Mouse (Mus musculus) embryonic facial prominence, embryonic 13.5 days (tissue): ENCODE results near the gene Kirrel. TPM values are rescaled to one million over a fixed set of nuclear protein-coding genes. Genes with fewer than 3 reads are reported as not detected.

Experiments used
- ATAC-seq: fragments of 200-750 bp; cut with Nextera tagmentation; 2 replicates; pipeline ENCODE4 v1.8.0; 2017; ENCODE audit warnings: low read depth; ENCODE audit not compliant: insufficient number of reproducible peaks, insufficient read depth, low FRiP score, low TSS enrichment
- H3K27ac ChIP-seq: fragments of 300-500 bp; sonication (generic); 2 replicates; pipeline ENCODE4 v1.5.1; 2015; ENCODE audit warnings: moderate library complexity, mild to moderate bottlenecking, inconsistent platforms
- H3K27me3 ChIP-seq: fragments of 300-500 bp; sonication (generic); 2 replicates; pipeline ENCODE4 v1.6.1; 2015; ENCODE audit warnings: mild to moderate bottlenecking, inconsistent platforms
- H3K36me3 ChIP-seq: fragments of 300-500 bp; sonication (generic); 2 replicates; pipeline ENCODE4 v1.6.1; 2015; ENCODE audit warnings: mild to moderate bottlenecking, inconsistent platforms
- H3K4me1 ChIP-seq: fragments of 300-500 bp; sonication (generic); 2 replicates; pipeline ENCODE4 v1.6.1; 2015; ENCODE audit warnings: inconsistent platforms
- H3K4me2 ChIP-seq: fragments of 300-500 bp; sonication (generic); 2 replicates; pipeline ENCODE4 v1.6.1; 2015; ENCODE audit warnings: moderate library complexity, mild to moderate bottlenecking, inconsistent platforms
- H3K4me3 ChIP-seq: fragments of 300-500 bp; sonication (generic); 2 replicates; pipeline ENCODE4 v1.5.1; 2015; ENCODE audit warnings: mild to moderate bottlenecking, inconsistent platforms
- H3K9ac ChIP-seq: fragments of 300-500 bp; sonication (generic); 2 replicates; pipeline ENCODE4 v1.6.1; 2015; ENCODE audit warnings: mild to moderate bottlenecking, inconsistent platforms
- H3K9me3 ChIP-seq: fragments of 300-500 bp; sonication (generic); 2 replicates; pipeline ENCODE4 v1.6.1; 2016; ENCODE audit warnings: inconsistent platforms
- WGBS: fragments of 180-500 bp; shearing (Covaris S2); methylation state at CpG from one replicate; pipeline ENCODE4 v1.1.7; 2015; ENCODE audit warnings: mixed read lengths; 5-methylcytosine and 5-hydroxymethylcytosine counted together
- polyA plus RNA-seq: library from polyadenylated mRNA; unstranded; fragments of >200 nt; fragmentation: Nextera tagmentation; extraction: Ambion mirVana; gene quantifications from 2 replicates; pipeline ENCODE4 v1.2.1, GENCODE M21; 2015

Kirrel gene
- 20.4 and 21.9 TPM in 2 replicates for polyA plus RNA-seq

DNA sequence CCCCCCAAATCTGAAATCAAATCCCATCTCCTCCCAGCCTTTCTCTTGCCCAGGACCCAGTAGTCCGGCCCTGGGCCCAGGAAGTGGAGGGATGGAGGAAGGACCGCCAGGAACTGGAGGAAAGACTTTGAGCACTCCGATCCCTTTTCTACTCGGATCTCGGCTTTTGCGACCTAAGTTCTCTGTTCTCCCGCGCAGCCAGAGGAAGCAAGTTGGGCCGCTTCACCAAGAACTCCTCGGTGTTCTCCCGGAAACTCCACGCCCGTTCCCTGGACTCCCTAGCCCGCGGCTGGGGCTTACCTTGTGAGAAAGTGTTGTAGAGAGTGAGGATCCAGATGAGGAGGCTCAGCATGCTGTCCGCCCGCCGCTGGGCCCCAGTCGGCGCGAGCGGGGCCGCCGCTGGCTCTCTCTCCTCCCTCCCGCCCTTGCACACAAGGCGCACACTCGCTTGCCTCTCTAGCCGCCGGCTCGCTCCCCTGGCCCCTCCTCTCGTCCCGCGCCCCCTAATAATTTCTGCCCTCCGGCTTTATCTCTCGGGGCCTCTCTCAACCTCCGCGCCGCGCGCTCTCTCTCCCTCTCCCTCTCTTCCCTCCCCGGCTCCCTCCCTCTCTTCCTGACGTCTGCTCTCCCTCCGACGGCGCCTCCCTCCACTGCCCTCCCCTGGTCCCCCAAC lies at the start of gene Kirrel:
Gene Kirrel, minus strand, starts transcription at position 652 of the 673 bp plus-strand sequence.
- peak within 1 kb of the TSS; percentile 91 for H3K27ac ChIP-seq
- no peaks in the 10 kb centered on the region for H3K27me3 ChIP-seq
- H3K9me3 ChIP-seq = no peaks in the 10 kb centered on the region
- H3K4me3 ChIP-seq = peak within 1 kb of the TSS; percentile 84
- H3K9ac ChIP-seq = peak within 1 kb of the TSS; percentile 94
- ATAC-seq = peak; percentile 87
- WGBS = under 1% methylated on average over 45 of the region's 45 CpGs
- H3K4me1 ChIP-seq = peaks cover 37% of the 10 kb centered on the region
- H3K4me2 ChIP-seq = peak within 1 kb of the TSS; percentile 88
- H3K36me3 ChIP-seq = no peaks in the 10 kb centered on the region

DNA sequence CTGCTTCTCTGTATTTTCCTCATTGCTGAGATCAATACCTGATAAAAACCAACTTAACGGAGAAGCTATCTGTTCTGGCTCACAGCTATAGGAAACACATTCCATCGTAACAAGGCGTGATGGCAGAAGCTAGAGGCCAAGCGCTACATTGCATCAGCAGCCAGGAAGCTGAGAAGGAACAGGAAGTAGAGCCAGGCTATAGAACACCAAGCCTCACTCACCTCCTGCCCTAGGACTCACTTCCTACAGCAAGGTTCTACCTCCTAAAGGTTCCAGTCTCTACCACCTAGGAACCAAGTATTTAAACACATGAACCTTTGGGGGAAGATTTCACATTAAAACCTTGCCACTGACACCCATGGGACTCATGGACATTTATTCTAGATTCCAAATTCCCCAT lies 49.1 kb upstream of the Kirrel start:
- no peaks in the 10 kb centered on the region for H3K4me1 ChIP-seq
- H3K36me3 ChIP-seq = no peaks in the 10 kb centered on the region
- H3K9me3 ChIP-seq = no peaks in the 10 kb centered on the region
- H3K4me3 ChIP-seq = no peak overlapping the region
- no peak overlapping the region for H3K4me2 ChIP-seq
- H3K27me3 ChIP-seq = no peaks in the 10 kb centered on the region
- WGBS = 71% methylated on average over 4 of the region's 4 CpGs
- no peak overlapping the region for H3K27ac ChIP-seq
- ATAC-seq = no peak
- H3K9ac ChIP-seq = no peak overlapping the region

DNA sequence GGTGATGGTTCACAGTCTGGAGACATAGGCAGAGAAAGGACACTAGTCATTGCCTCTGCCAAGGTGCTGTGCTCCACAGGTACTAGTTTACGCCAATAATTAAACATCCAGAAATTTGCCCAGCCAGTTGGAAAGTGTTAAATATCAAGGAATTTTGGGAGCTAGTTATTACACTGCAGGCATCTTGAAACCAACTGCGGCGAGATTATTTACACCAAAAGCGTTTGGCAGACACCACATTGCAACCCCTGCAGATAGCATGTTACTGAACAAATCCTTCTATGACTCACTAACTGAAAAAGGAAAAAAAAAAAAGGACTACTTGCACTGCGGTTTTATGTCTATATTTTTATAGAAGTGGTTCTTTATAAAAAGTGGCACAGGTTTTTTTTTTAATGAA lies 47.8 kb upstream of the Kirrel start:
- H3K9me3 ChIP-seq = no peaks in the 10 kb centered on the region
- no peak for ATAC-seq
- H3K27me3 ChIP-seq = no peaks in the 10 kb centered on the region

DNA sequence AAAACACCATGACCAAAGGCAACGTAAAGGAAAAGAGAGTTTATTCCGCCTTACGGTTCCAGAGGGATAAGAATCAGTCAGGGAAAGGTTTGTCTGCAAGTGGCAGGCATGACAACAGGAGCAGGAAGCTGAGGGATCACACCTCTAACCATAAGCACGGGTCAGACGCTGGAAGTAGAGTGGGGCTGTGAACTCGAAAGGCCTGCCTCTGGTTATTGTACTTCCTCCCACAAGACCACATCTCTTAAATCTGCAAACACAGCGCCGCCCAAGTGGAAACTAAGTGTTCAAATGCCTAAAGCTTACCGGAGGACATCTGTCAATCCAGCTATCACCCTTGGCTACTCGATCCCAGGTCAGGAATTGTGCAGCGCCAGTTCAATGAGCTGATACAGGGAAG lies 40.6 kb upstream of the Kirrel start:
- Histone ChIP-seq H3K9me3 (no peaks in the 10 kb centered on the region), H3K4me3 (no peak overlapping the region), H3K9ac (no peak overlapping the region), H3K27ac (no peak overlapping the region), H3K4me2 (no peak overlapping the region), H3K4me1 (no peaks in the 10 kb centered on the region), H3K36me3 (no peaks in the 10 kb centered on the region), H3K27me3 (no peaks in the 10 kb centered on the region)
- WGBS = 73% methylated on average over 11 of the region's 11 CpGs
- ATAC-seq = no peak

More for the DNA sequence above, 47.8 kb upstream of the Kirrel start:
- no peak overlapping the region for H3K4me3 ChIP-seq
- H3K4me2 ChIP-seq = no peak overlapping the region
- WGBS = 84% methylated on average over 5 of the region's 5 CpGs
- H3K27ac ChIP-seq = no peak overlapping the region
- H3K9ac ChIP-seq = no peak overlapping the region
- no peaks in the 10 kb centered on the region for H3K36me3 ChIP-seq
- no peaks in the 10 kb centered on the region for H3K4me1 ChIP-seq

DNA sequence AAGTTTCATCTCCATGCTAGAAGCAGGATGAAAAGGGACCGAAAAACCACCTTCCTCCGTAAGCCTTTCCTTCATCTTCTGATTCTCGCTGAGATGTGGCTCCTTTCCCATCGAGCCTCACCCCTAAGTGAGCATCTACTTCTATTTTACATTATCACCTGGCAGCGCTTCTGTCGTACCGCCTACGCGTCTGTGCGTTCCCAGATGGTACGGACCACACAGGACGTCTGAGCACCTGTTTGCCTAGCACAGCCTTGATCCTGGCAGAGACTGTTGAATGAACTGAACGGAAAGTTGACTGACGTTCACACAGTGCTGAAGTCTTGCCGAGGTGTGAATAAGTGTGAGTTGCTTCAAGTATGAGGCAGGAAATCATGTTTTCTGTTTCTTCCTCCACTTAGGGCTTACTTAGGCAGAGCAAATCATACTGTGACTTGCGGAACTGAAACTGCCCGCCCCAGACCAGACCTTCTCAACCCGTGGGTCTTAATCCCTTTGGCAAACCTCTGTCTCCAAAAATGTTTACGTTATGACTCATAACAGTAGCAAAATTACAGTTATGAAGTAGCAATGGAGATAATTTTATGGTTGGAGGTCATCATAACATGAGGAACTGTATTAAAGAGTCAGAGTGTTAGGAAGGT lies 39.8 kb upstream of the Kirrel start:
- WGBS = 90% methylated on average over 19 of the region's 19 CpGs
- H3K4me2 ChIP-seq = no peak overlapping the region
- no peaks in the 10 kb centered on the region for H3K36me3 ChIP-seq
- no peak overlapping the region for H3K4me3 ChIP-seq
- H3K27me3 ChIP-seq = no peaks in the 10 kb centered on the region
- H3K27ac ChIP-seq = no peak overlapping the region
- ATAC-seq = no peak
- H3K4me1 ChIP-seq = no peaks in the 10 kb centered on the region
- H3K9me3 ChIP-seq = no peaks in the 10 kb centered on the region
- H3K9ac ChIP-seq = no peak overlapping the region

DNA sequence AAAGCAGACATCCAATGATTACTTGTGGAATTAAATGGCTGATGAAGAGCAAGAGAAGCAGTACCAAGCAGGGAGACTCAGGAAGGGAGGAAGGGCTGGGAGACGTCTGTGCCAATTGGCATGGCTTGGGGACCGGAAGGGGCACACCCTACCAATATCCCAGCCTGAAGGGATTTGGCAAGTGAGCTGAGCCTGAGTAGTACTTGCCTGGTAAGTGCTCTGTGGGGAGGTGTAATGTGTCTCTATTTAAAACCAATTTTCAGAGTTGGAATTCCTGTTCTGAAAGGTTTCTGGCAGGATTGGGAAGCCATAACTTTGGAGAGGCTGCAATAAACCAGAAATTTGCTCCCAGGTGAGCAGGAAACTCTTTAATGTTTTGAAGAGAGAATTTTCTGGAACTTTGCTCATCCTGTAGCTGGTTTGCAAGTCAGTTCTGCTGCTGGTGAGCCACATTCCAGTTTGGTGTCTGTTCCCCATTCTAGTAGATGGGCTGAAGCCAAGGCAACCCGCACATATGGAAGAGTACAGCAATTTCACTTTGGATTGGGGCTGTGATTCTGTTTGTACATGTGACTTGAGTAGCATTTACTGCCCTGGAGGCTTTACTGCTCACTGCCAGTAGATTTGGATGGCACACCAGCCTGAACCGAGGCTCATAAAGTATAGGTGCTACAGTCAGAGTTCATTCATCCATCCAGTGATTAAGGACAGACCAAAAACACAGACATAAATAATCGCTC lies 32.0 kb upstream of the Kirrel start:
- no peaks in the 10 kb centered on the region for H3K36me3 ChIP-seq
- peaks cover 8% of the 10 kb centered on the region; the same call in 1 of the 2 replicates for H3K4me1 ChIP-seq
- ATAC-seq = no peak
- H3K9ac ChIP-seq = no peak overlapping the region
- no peak overlapping the region for H3K4me2 ChIP-seq
- H3K27ac ChIP-seq = no peak overlapping the region
- no peak overlapping the region for H3K4me3 ChIP-seq
- H3K9me3 ChIP-seq = no peaks in the 10 kb centered on the region
- H3K27me3 ChIP-seq = no peaks in the 10 kb centered on the region
- WGBS = 68% methylated on average over 5 of the region's 5 CpGs

DNA sequence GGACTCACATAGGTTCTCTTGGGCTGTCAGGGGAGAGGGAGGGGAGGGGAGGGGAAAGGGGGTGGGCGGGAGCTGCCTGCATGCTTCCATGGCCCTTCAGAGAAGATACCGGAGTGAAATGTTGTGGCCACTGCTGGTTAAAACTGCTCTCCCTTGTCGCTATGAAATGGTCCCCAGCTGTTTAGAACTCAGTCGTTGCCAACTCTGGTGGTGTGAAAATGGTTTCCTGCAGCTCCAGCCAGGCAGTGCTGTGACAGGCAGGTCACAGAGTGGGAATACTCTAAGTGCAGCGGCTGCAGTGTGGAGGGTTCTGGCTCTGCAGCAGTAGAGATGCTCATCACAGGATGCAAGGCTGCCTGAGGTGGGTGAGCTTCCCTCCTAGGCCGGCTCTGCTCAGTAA lies 22.1 kb upstream of the Kirrel start:
- H3K36me3 ChIP-seq = no peaks in the 10 kb centered on the region
- WGBS = 39% methylated on average over 6 of the region's 6 CpGs
- H3K27me3 ChIP-seq = no peaks in the 10 kb centered on the region
- no peaks in the 10 kb centered on the region for H3K9me3 ChIP-seq
- no peak overlapping the region for H3K27ac ChIP-seq
- no peak for ATAC-seq
- H3K4me1 ChIP-seq = no peaks in the 10 kb centered on the region; the same call in 1 of the 2 replicates
- no peak overlapping the region for H3K4me2 ChIP-seq
- H3K9ac ChIP-seq = no peak overlapping the region
- H3K4me3 ChIP-seq = no peak overlapping the region

DNA sequence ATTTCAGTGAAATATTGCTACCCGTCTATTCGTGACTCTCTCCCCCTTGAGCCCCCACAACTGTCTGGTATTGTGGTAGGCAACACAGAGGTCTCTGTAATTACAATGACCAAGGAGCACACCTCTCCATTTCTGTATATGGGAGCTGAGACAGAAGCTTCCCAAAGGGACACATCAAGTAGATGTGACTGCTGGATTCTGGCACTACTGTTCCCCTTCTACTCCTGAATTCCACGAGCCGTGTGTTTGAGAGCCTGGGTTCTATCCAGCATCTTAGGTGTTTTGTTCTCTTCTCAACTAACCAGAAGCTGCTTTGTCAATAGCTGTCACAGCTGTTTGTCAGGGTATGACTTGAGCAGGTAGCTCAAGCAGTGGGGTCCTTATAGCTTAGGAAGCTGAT lies 20.5 kb upstream of the Kirrel start:
- no peaks in the 10 kb centered on the region for H3K9me3 ChIP-seq
- 82% methylated on average over 4 of the region's 4 CpGs for WGBS
- no peak overlapping the region for H3K4me2 ChIP-seq
- H3K36me3 ChIP-seq = no peaks in the 10 kb centered on the region
- H3K27me3 ChIP-seq = no peaks in the 10 kb centered on the region
- no peak overlapping the region for H3K9ac ChIP-seq
- no peak overlapping the region for H3K4me3 ChIP-seq
- ATAC-seq = no peak
- H3K27ac ChIP-seq = no peak overlapping the region
- H3K4me1 ChIP-seq = no peaks in the 10 kb centered on the region; the same call in 1 of the 2 replicates

DNA sequence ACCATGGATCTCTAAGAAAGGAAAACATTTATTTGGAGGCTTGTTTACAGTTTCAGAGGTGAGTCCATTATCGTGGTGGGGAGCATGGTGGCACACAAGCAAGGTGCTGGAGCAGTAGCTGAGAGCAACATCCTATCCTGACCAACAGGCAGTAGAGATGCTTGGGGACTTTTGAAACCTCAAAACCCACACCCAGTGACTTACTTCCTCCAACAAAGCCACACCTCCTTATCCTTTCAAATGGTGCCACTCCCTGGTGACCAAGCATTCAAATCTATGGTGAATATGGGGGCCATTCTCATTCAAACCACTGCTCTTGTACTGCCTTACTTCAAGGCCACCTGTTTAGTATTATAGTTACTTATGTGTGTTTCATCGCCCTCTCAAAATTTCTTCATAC lies 20.0 kb upstream of the Kirrel start:
- no peak overlapping the region for H3K27ac ChIP-seq
- H3K27me3 ChIP-seq = no peaks in the 10 kb centered on the region
- WGBS = 86% methylated on average over 2 of the region's 2 CpGs
- H3K9ac ChIP-seq = no peak overlapping the region
- no peaks in the 10 kb centered on the region; the same call in 1 of the 2 replicates for H3K4me1 ChIP-seq
- H3K36me3 ChIP-seq = no peaks in the 10 kb centered on the region
- H3K9me3 ChIP-seq = no peaks in the 10 kb centered on the region
- H3K4me2 ChIP-seq = no peak overlapping the region
- no peak for ATAC-seq
- no peak overlapping the region for H3K4me3 ChIP-seq

DNA sequence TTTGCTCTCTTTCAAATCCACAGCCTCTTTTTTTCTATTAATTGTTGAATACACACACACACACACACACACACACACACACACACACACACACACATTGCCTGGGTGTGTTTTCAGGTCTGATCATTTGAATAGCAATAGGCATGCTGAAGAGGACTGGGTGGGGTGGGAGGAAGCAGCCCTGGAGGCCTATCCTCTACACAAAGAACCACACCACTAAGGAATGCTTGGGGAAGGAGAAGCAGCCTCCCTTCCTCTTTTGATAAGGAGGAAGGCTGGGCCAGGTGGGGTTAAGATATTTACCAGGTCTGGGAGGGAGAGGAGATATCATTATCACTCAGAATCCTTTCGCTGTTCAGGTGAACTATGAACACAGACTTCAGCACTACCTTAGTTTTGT lies 19.2 kb upstream of the Kirrel start:
- Histone ChIP-seq H3K9me3 (no peaks in the 10 kb centered on the region), H3K4me3 (no peak overlapping the region), H3K27me3 (no peaks in the 10 kb centered on the region), H3K9ac (no peak overlapping the region), H3K4me2 (no peak overlapping the region), H3K4me1 (peaks cover 5% of the 10 kb centered on the region), H3K27ac (no peak overlapping the region), H3K36me3 (no peaks in the 10 kb centered on the region)
- WGBS = 61% methylated on average over 1 of the region's 1 CpGs
- no peak for ATAC-seq

DNA sequence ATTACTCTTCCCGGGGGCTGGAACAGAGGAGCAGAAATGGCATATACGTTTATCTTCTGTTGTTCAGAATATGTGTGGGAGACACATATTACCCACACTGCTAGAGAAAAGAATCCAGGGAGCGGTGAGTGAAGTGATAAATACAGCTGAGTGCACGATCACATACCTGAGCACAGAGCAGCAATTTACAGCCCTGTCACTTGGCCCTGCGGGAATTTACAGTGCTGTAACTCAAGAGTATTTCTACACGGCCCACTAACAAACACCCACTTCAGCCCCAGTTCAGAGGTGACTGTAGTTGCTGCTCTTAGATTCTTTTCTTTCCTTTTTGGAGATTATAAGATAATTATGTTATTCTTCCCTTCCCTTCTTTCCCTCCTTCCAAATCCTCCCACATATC lies 18.8 kb upstream of the Kirrel start:
- H3K9me3 ChIP-seq = no peaks in the 10 kb centered on the region

DNA sequence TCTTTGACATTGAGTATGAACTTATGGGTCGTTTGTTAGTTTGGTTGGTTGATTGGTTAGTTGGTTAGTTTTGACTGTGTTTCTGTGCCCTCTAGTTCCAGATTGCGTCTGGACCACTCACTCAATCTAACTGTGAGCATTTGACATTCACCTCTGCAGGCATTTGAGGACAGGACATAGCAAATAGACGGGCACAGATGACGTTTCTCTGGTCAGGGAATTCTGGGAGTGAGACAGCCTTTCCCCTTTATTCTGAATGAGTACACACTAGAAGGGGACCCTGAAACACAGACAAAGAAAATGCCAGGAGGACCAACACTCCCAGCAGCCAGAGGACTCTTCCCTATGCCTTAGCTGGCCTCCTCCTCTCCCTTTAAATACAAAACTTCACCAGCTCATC lies 2.1 kb upstream of the Kirrel start:
- WGBS = 75% methylated on average over 4 of the region's 4 CpGs
- Histone ChIP-seq H3K9me3 (no peaks in the 10 kb centered on the region), H3K27ac (no peak overlapping the region), H3K4me2 (no peak overlapping the region), H3K9ac (no peak overlapping the region), H3K36me3 (no peaks in the 10 kb centered on the region), H3K4me1 (peaks cover 13% of the 10 kb centered on the region), H3K4me3 (no peak overlapping the region), H3K27me3 (no peaks in the 10 kb centered on the region)
- no peak for ATAC-seq

More for the DNA sequence above, 18.8 kb upstream of the Kirrel start:
- Histone ChIP-seq H3K9ac (no peak overlapping the region), H3K4me3 (no peak overlapping the region), H3K27me3 (no peaks in the 10 kb centered on the region), H3K36me3 (no peaks in the 10 kb centered on the region), H3K4me2 (no peak overlapping the region), H3K4me1 (peaks cover 7% of the 10 kb centered on the region), H3K27ac (no peak overlapping the region)
- 54% methylated on average over 6 of the region's 6 CpGs for WGBS
- ATAC-seq = no peak
